Mouse (Mus musculus): ENCODE data around the gene Ftl1. TPM values are rescaled to one million over a fixed set of nuclear protein-coding genes. Genes with fewer than 3 reads are reported as not detected.

Ftl1 gene
- total and polyA plus RNA-seq, 3 experiments = 1,416 to 2,290 TPM; not detected in 1

DNA sequence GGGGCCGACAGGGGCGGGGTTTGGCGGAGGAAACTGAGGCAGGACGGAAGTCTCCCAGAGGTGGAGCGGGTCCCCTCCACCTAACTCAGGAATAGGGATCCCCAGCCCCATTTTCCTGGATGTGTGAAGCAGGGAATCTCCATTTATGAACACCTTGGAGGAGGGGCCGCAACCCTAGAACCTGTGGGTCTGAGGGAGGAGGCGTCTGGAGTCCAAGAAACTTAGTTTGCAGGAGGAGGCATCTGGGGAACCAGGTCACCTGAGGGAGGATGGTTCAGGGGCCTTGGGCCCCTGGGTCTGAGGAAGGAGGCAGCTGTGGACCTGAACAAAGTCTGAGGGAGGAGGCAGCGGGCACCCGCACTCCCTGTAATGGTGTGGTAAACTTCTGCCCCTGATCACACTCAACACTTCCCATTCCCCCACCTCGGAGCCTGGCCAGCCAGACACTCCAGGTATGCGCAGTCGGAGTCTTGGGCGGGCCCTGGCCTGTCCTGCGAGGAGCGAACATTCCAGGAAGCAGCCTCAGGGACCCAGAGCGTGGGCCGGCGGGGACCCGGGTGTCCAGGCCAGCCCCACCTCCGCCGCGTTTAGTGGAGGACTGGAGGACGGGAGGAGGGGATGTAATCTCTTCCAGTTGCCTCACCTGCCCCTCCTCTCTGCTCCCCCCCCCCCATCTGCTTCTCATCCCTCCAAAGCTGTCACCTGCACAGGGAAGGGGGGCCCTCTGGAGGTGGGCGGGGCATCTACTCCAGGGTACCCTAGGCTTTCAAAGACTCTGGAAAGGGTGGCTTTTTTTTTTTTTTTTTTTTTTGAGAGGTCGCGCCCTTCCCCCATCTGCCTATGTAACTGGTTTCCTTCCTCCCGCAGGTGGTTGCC, 45.6 kb downstream of the Ftl1 start (continued):
- no peak for TF ChIP-seq CHD1 (IDR thresholded peaks at IDR 0.05; ENCODE audit: low read depth, low read length)
- TF ChIP-seq CHD2 (IDR thresholded peaks at IDR 0.05; ENCODE audit: low read length) = no peak
- TF ChIP-seq ETS1 (IDR thresholded peaks at IDR 0.05; ENCODE audit: low read depth, low read length) = no peak
- peak in 1 of 2 experiments; percentile 61; a peak in 3 of 4 replicates for TF ChIP-seq POLR2A (IDR thresholded peaks at IDR 0.05; ENCODE audit: control insufficient read depth in 1 of 2, insufficient read depth in 1 of 2, low read depth in 1 of 2, low read length in 2 of 2, poor library complexity in 1 of 2)
- no peak for TF ChIP-seq UBTF (IDR thresholded peaks at IDR 0.05; ENCODE audit: borderline replicate concordance, insufficient read depth, low read depth, low read length)
- TF ChIP-seq NRF1 (IDR thresholded peaks at IDR 0.05; ENCODE audit: insufficient read depth, low read depth, low read length, poor library complexity, severe bottlenecking) = no peak

DNA sequence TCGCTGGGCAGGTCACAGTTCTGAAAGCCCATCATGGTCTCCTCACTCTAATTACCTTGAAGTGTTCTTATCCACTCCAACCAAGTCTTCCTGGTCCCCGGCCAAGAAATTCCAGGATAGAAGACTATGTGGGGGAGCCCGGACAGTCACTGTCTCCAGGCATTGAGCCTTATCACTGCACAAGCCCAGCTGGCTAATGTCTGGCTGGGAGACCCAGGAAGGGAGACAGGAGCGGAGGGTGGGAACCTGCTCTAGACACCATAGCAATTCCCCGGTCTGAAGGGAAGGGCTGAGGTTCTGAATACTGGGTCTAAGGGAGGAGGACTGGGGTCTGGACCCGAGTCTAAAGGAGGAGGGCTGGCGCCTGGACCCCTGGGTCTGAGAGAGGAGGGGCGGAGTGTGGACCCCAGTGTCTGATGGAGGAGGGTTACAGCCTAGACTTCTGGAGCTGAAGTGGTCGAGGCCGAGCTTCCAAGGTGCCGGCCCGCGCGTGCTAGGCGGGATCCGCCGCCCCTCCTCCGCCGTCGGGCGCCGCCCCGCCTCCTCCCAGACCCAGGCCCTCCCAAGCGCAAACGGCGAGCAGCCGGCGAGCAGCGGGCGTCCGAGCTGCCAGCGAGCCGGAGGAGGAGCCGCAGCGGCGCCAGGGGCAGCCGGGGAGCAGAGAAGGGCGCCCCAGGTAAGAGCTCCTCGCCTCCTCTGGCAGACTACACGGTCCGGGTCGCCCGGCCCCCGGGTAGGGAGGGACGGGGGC, 46.4 kb downstream of the Ftl1 start, which contains the start of gene Ntf5:
TSS of gene Ntf5 (plus strand) at position 583 of the 751 bp plus-strand sequence.
- no peak within 1 kb of the TSS for H3K27ac ChIP-seq (ENCODE audit: control insufficient read depth, low read depth, low read length)
- H3K36me3 ChIP-seq (ENCODE audit: control insufficient read depth in 1 of 2, insufficient read depth in 2 of 2, low read length in 2 of 2) = no peaks in the 10 kb centered on the region; a peak in 1 of 4 replicates
- H3K4me1 ChIP-seq (ENCODE audit: control insufficient read depth in 1 of 2, insufficient read depth in 2 of 2, low read length in 2 of 2) = peaks cover 6 to 7% of the 10 kb centered on the region in 2 experiments; a peak in 2 of 4 replicates
- TF ChIP-seq CHD1 (IDR thresholded peaks at IDR 0.05; ENCODE audit: low read depth, low read length) = no peak
- TF ChIP-seq SIN3A (IDR thresholded peaks at IDR 0.05; ENCODE audit: low read length) = peak; percentile 27
- TF ChIP-seq UBTF (IDR thresholded peaks at IDR 0.05; ENCODE audit: borderline replicate concordance, insufficient read depth, low read depth, low read length) = 0 out of 2 replicates have a peak, but pooled peaks have one; percentile 40
- peaks cover 0 to 3% of the 10 kb centered on the region in 2 experiments; a peak in 2 of 4 replicates for H3K27me3 ChIP-seq (ENCODE audit: control insufficient read depth in 1 of 2, insufficient read depth in 2 of 2, low read length in 2 of 2)
- no peaks in the 10 kb centered on the region for H3K9me3 ChIP-seq (replicated peaks; ENCODE audit: insufficient read depth, low read length)
- H3K9ac ChIP-seq (ENCODE audit: control insufficient read depth, low read depth, low read length, poor library complexity, severe bottlenecking) = peak within 1 kb of the TSS; percentile 71
- peak; percentile 63 for DNase-seq (ENCODE audit: low read depth, low spot score)
- peak within 1 kb of the TSS; percentile 69 to 100 for H3K4me3 ChIP-seq (ENCODE audit: control insufficient read depth in 1 of 2, insufficient read depth in 1 of 2, low read depth in 2 of 2, low read length in 2 of 2)
- no peaks in the 10 kb centered on the region; the same call in 1 of the 2 replicates for H3K79me2 ChIP-seq (ENCODE audit: control insufficient read depth, insufficient read depth, low read length, poor library complexity)

DNA sequence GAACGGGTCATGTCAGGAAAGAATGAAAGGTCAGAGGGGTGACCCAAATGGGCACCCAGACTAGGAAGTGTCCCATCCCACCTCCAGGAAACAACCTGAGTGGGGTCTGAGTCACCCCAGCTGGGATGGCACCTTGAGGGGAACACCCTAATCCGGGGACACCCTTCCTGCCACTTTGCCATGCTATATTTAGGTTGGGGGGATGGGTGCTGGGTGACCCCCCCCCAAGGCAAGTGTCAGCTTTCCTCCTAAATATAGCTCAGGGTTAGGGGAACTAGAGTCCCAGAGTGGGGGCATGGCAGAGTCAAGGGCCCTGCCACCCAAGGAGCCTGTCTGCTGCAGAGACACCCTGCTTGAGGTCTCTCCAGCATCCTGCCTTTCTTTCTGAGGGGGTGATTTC, 47.3 kb downstream of the Ftl1 start:
- DNase-seq (ENCODE audit: low read depth, low spot score) = no peak
- Histone ChIP-seq H3K4me1 (ENCODE audit: control insufficient read depth in 1 of 2, insufficient read depth in 2 of 2, low read length in 2 of 2) (peaks cover 6 to 7% of the 10 kb centered on the region in 2 experiments; a peak in 2 of 4 replicates), H3K9me3 (replicated peaks; ENCODE audit: insufficient read depth, low read length) (no peaks in the 10 kb centered on the region), H3K27ac (ENCODE audit: control insufficient read depth, low read depth, low read length) (no peak overlapping the region), H3K9ac (ENCODE audit: control insufficient read depth, low read depth, low read length, poor library complexity, severe bottlenecking) (no peak overlapping the region), H3K27me3 (ENCODE audit: control insufficient read depth in 1 of 2, insufficient read depth in 2 of 2, low read length in 2 of 2) (peaks cover 0 to 3% of the 10 kb centered on the region in 2 experiments; a peak in 2 of 4 replicates), H3K36me3 (ENCODE audit: control insufficient read depth in 1 of 2, insufficient read depth in 2 of 2, low read length in 2 of 2) (no peaks in the 10 kb centered on the region; a peak in 1 of 4 replicates), H3K79me2 (ENCODE audit: control insufficient read depth, insufficient read depth, low read length, poor library complexity) (no peaks in the 10 kb centered on the region; the same call in 1 of the 2 replicates), H3K4me3 (ENCODE audit: control insufficient read depth in 1 of 2, insufficient read depth in 1 of 2, low read depth in 2 of 2, low read length in 2 of 2) (no peak overlapping the region)
- no peak for TF ChIP-seq ZKSCAN1 (IDR thresholded peaks at IDR 0.05; ENCODE audit: low read depth, low read length)
- TF ChIP-seq TBP (IDR thresholded peaks at IDR 0.05; ENCODE audit: low read depth, low read length) = no peak
- TF ChIP-seq SMC3 (IDR thresholded peaks at IDR 0.05; ENCODE audit: low read depth, low read length) = no peak
- TF ChIP-seq USF2 (IDR thresholded peaks at IDR 0.05; ENCODE audit: borderline replicate concordance in 1 of 2, insufficient read depth in 1 of 2, low read depth in 1 of 2, low read length in 2 of 2) = no peak
- TF ChIP-seq USF1 (IDR thresholded peaks at IDR 0.05; ENCODE audit: low read depth, low read length) = no peak
- TF ChIP-seq NRF1 (IDR thresholded peaks at IDR 0.05; ENCODE audit: insufficient read depth, low read depth, low read length, poor library complexity, severe bottlenecking) = no peak
- TF ChIP-seq RAD21 (IDR thresholded peaks at IDR 0.05; ENCODE audit: low read depth, low read length) = no peak
- no peak for TF ChIP-seq CTCF (IDR thresholded peaks at IDR 0.05 in 2 of 3, conservative IDR thresholded peaks at IDR 0.05 in 1 of 3; ENCODE audit: control insufficient read depth in 1 of 3, insufficient read depth in 1 of 3, low read depth in 2 of 3, low read length in 3 of 3, poor library complexity in 1 of 3, severe bottlenecking in 1 of 3)
